In genomic region chr12:73872435-73872834, GRCm38 (mm10) we compare ENCODE assay signal across 13 mouse cellular contexts. TPM values are rescaled to one million over a fixed set of nuclear protein-coding genes. Genes with fewer than 3 reads are reported as not detected.
DNase-seq lines count a peak whose midpoint lies in the region; ATAC-seq lines count a peak whose summit lies in the region.
"Had no signal": no experiment of that assay in that cellular context is flagged by ENCODE, and none has a peak within 500 bp of the region (broad histone marks: within the 10 kb centered on the region; RNA-seq: fewer than 3 reads in every experiment).

No protein-coding gene starts in this region.

- ATAC-seq in cerebellum, adult (ENCODE audit: insufficient number of reproducible peaks, low FRiP score, low TSS enrichment), result peak; percentile 91
- ATAC-seq in midbrain, embryonic 11.5 days (ENCODE audit: low FRiP score), result no peak
- ATAC-seq in midbrain, embryonic 15.5 days (replicated peaks), result no peak
- no peak for ATAC-seq in forebrain, embryonic 11.5 days (replicated peaks; ENCODE audit: low FRiP score)
- ATAC-seq: hindbrain, postnatal 0 days had no signal

- no peak for DNase-seq in cerebellum, postnatal 4 days (ENCODE audit: low spot score in 2 of 2)
- DNase-seq in midbrain, embryonic 11.5 days (ENCODE audit: low spot score, missing footprints), result peak; percentile 26
- peak; percentile 66 for DNase-seq in gastrocnemius, postnatal 10 days
- DNase-seq in spleen, postnatal 14 days (ENCODE audit: low spot score in 2 of 2), result no peak
- no peak for DNase-seq in forebrain, embryonic 11.5 days (ENCODE audit: low spot score)
- no peak for DNase-seq in spleen, postnatal 4 days (ENCODE audit: low spot score in 2 of 2)
- DNase-seq: embryo, embryonic 11 days had no signal

- no peaks in the 10 kb centered on the region for H3K4me1 ChIP-seq in midbrain, embryonic 11.5 days (ENCODE audit: control insufficient read depth, insufficient read depth, low read length)
- H3K4me1 ChIP-seq in midbrain, embryonic 15.5 days, result peaks cover 1% of the 10 kb centered on the region
- H3K4me1 ChIP-seq in forebrain, embryonic 11.5 days (replicated peaks; ENCODE audit: control insufficient read depth, insufficient read depth, low read length), result no peaks in the 10 kb centered on the region; the same call in 1 of the 2 replicates
- H3K4me1 ChIP-seq: neural tube, embryonic 15.5 days had no signal

- 74% methylated on average over 2 of the region's 2 CpGs for WGBS in midbrain, embryonic 11.5 days
- whole genome bisulfite sequencing in midbrain, embryonic 15.5 days, result 78% methylated on average over 2 of the region's 2 CpGs
- 75% methylated on average over 2 of the region's 2 CpGs for WGBS in forebrain, embryonic 11.5 days

- H3K9ac ChIP-seq in midbrain, embryonic 11.5 days (ENCODE audit: low read length), result no peak overlapping the region
- H3K9ac ChIP-seq in midbrain, embryonic 15.5 days, result no peak overlapping the region
- H3K9ac ChIP-seq in forebrain, embryonic 11.5 days (ENCODE audit: low read length), result no peak overlapping the region
- H3K9ac ChIP-seq: limb, embryonic 15.5 days; neural tube, embryonic 15.5 days had no signal

- no peak overlapping the region for H3K27ac ChIP-seq in midbrain, embryonic 11.5 days (ENCODE audit: low read depth, low read length)
- H3K27ac ChIP-seq in midbrain, embryonic 15.5 days, result no peak overlapping the region
- H3K27ac ChIP-seq in forebrain, embryonic 11.5 days (ENCODE audit: low read depth, low read length), result no peak overlapping the region
- H3K27ac ChIP-seq: hindbrain, postnatal 0 days; limb, embryonic 15.5 days; neural tube, embryonic 15.5 days had no signal

- no peaks in the 10 kb centered on the region for H3K27me3 ChIP-seq in midbrain, embryonic 11.5 days (ENCODE audit: control insufficient read depth, insufficient read depth, low read length)
- H3K27me3 ChIP-seq in midbrain, embryonic 15.5 days (replicated peaks), result no peaks in the 10 kb centered on the region
- H3K27me3 ChIP-seq in forebrain, embryonic 11.5 days (ENCODE audit: control insufficient read depth, insufficient read depth, low read length), result no peaks in the 10 kb centered on the region
- H3K27me3 ChIP-seq: limb, embryonic 15.5 days; neural tube, embryonic 15.5 days had no signal

- H3K4me3 ChIP-seq in midbrain, embryonic 11.5 days (ENCODE audit: low read depth, low read length), result no peak overlapping the region
- no peak overlapping the region for H3K4me3 ChIP-seq in midbrain, embryonic 15.5 days
- no peak overlapping the region for H3K4me3 ChIP-seq in forebrain, embryonic 11.5 days (ENCODE audit: low read depth, low read length)
- H3K4me3 ChIP-seq: limb, embryonic 15.5 days; neural tube, embryonic 15.5 days had no signal

- H3K9me3 ChIP-seq in midbrain, embryonic 11.5 days (ENCODE audit: control insufficient read depth, low read length), result no peaks in the 10 kb centered on the region
- H3K9me3 ChIP-seq in midbrain, embryonic 15.5 days, result no peaks in the 10 kb centered on the region
- H3K9me3 ChIP-seq in forebrain, embryonic 11.5 days (ENCODE audit: control insufficient read depth, low read length), result no peaks in the 10 kb centered on the region
- H3K9me3 ChIP-seq: G1E; limb, embryonic 15.5 days; neural tube, embryonic 15.5 days had no signal

- H3K4me2 ChIP-seq in midbrain, embryonic 11.5 days, result no peak overlapping the region
- H3K4me2 ChIP-seq in midbrain, embryonic 15.5 days, result no peak overlapping the region
- H3K4me2 ChIP-seq in forebrain, embryonic 11.5 days (ENCODE audit: low read depth, low read length, severe bottlenecking), result no peak overlapping the region
- H3K4me2 ChIP-seq: limb, embryonic 15.5 days; neural tube, embryonic 15.5 days had no signal

- no peaks in the 10 kb centered on the region for H3K36me3 ChIP-seq in midbrain, embryonic 11.5 days (ENCODE audit: control insufficient read depth, insufficient read depth, low read length)
- no peaks in the 10 kb centered on the region for H3K36me3 ChIP-seq in midbrain, embryonic 15.5 days (replicated peaks)
- H3K36me3 ChIP-seq in forebrain, embryonic 11.5 days (ENCODE audit: control insufficient read depth, insufficient read depth, low read length), result no peaks in the 10 kb centered on the region
- H3K36me3 ChIP-seq: G1E; limb, embryonic 15.5 days; neural tube, embryonic 15.5 days had no signal

RNA-seq across cellular contexts. Expression of gene Hif1a, which starts 28.7 kb away (rescaled TPM):
- polyA plus RNA-seq in midbrain, embryonic 11.5 days (2014; fragmentation: Nextera tagmentation; extraction: Ambion mirVana), result 130 and 147 TPM in 2 replicates
- polyA plus RNA-seq in midbrain, embryonic 15.5 days (2015; fragmentation: Nextera tagmentation; extraction: Ambion mirVana), result 78.3 and 79.0 TPM in 2 replicates
- total RNA-seq in gastrocnemius, postnatal 10 days (2021), result 10 to 100 TPM; 29.7 to 36.4 TPM
- 124 and 130 TPM in 2 replicates for polyA plus RNA-seq in forebrain, embryonic 11.5 days (2014; fragmentation: Nextera tagmentation; extraction: Ambion mirVana)

Comparison
In these comparisons a context has a peak if more than half of its experiments do, and no peak if none do; other contexts are left out.
1. DNase-seq: peak in midbrain, embryonic 11.5 days (single experiment) and gastrocnemius, postnatal 10 days (single experiment); none in cerebellum, postnatal 4 days (0 of 2), spleen, postnatal 14 days (0 of 2), forebrain, embryonic 11.5 days (single experiment) and spleen, postnatal 4 days (0 of 2).